Mouse (Mus musculus) brain, adult 10 weeks (tissue): ENCODE results near the gene Nalcn. TPM values are rescaled to one million over a fixed set of nuclear protein-coding genes. Genes with fewer than 3 reads are reported as not detected.

ENCODE experiments used
- polyA plus RNA-seq: library from polyadenylated mRNA; stranded (reverse); fragments of 350-450 nt; fragmentation: Illumina TruSeq; extraction: RNeasy Lipid Tissue Mini Kit (QIAGEN cat#74804); gene quantifications from one replicate; pipeline ENCODE4 v1.2.3, GENCODE M21; 2015; ENCODE audit warnings: low read depth, low replicate concordance

Gene Nalcn
- polyA plus RNA-seq = 41.5 TPM

GRCm38 (mm10) chr14:123626501-123627179 is at the start of gene Nalcn:
TSS of gene Nalcn (minus strand) at chr14:123627144.

DNA sequence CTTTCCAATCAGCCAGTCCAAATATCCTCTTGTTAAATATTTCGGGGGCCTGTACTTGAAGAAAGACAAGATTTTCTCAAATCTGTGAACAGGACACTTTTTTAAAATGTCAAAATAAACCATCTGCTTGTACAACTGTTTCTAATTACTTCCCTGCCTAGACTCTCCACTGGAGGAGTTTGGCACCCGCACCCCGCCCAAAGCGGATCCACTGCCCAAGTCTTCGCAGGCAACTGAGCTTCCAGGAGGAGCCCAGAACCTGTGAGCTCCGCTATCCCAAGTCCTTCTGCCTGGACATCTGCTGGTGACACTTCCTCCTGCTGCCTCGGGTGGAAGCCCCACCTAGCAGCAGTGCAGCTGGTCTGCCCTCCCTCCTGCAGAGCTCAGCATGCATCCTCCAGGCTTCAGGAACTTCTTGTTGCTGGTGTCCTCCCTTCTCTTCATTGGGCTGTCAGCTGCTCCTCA is 33.0 kb upstream of the Nalcn start, which contains the start of gene Itgbl1:
Gene Itgbl1 (plus strand): TSS at position 51 of the 465 bp plus-strand sequence.

Other genes starting within 250 kb of the Nalcn start
- gene Itgbl1, start 32.8 kb upstream of the Nalcn start, polyA plus RNA-seq = 1.0 TPM